Mouse (Mus musculus): Measurements from ENCODE around the gene Fam167b.

The Fam167b gene

GRCm38 (mm10) chr4:129610026-129610425 lies 31.7 kb upstream of the Fam167b start:
- in situ Hi-C loops (cut with MboI; ENCODE audit: low pct_unique_long_range_greater_than_20kb in 1 of 2, low sequenced_read_pairs in 2 of 2, unreplicated experiment in 1 of 2): no loop called here

- in situ Hi-C loops (cut with MboI; ENCODE audit: low pct_unique_long_range_greater_than_20kb in 1 of 2, low sequenced_read_pairs in 2 of 2, unreplicated experiment in 1 of 2): no loop called here
Observed at GRCm38 (mm10) chr4:129609139-129609631, 30.8 kb upstream of the Fam167b start.

DNA sequence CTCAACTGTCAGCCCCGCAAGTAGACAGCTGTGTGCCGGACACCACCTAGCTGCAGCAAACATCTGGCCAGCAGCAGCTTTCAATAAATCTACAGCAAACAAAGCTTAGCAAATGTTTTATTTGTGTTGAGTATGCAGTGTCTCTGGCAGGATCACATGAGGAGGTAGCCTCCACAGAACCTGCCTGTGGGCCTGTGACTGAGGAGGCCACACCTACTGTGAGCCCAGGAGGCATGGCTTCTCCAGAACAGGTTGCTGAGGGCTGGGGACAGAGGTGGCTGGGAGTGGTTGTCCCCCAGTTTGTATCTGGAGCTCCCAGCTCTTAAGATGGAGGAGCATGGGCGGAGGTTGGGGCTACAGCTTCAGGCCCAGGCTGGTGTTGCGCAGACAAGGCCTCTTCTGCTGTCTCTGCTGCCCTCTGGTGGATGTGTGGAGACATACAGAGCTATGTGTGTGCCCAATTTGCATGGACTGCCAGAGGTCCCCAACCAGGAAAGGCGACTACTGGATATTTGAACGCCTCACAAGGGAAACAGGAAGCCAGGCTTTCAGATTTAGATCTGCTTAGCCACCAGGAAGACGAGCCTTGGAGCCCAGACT lies 30.2 kb upstream of the Fam167b start:
- in situ Hi-C loops (cut with MboI; ENCODE audit: low pct_unique_long_range_greater_than_20kb in 1 of 2, low sequenced_read_pairs in 2 of 2, unreplicated experiment in 1 of 2): no loop called here

GRCm38 (mm10) chr4:129600233-129601158 lies 22.1 kb upstream of the Fam167b start, which contains the start of the genes Eif3i and Tmem234:
Gene Eif3i, minus strand, starts transcription at chr4:129600648.
Gene Tmem234, plus strand, starts transcription at chr4:129600668.
- in situ Hi-C loops (cut with MboI; ENCODE audit: low pct_unique_long_range_greater_than_20kb in 1 of 2, low sequenced_read_pairs in 2 of 2, unreplicated experiment in 1 of 2): no loop called here

- in situ Hi-C loops (cut with MboI; ENCODE audit: low pct_unique_long_range_greater_than_20kb in 1 of 2, low sequenced_read_pairs in 2 of 2, unreplicated experiment in 1 of 2): no loop called here
Observed at GRCm38 (mm10) chr4:129588865-129589264, 10.5 kb upstream of the Fam167b start.

DNA sequence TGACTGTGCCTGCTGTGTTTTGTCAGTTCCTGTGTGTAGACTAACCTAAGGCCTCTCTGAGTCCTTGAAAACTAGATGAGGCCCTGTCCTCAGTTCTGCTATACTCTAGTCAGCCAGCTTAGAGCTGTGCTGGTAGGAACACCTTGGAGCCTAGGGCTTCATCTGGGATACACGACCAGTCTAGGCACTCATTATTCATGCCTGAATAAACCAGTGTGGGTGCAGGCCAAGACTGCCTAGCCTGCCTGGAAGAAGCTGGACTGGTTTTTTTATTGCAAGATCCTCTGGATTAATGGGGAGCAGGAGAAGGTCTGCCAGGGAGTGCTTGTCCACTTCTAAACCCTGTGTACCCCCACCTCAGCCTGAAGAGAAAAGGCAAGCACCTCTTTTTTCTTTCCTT lies 8.6 kb upstream of the Fam167b start:
- in situ Hi-C loops (cut with MboI; ENCODE audit: low pct_unique_long_range_greater_than_20kb in 1 of 2, low sequenced_read_pairs in 2 of 2, unreplicated experiment in 1 of 2): no loop called here

- in situ Hi-C loops (cut with MboI; ENCODE audit: low pct_unique_long_range_greater_than_20kb in 1 of 2, low sequenced_read_pairs in 2 of 2, unreplicated experiment in 1 of 2): no loop called here
Observed at GRCm38 (mm10) chr4:129585773-129586172, 7.4 kb upstream of the Fam167b start.

DNA sequence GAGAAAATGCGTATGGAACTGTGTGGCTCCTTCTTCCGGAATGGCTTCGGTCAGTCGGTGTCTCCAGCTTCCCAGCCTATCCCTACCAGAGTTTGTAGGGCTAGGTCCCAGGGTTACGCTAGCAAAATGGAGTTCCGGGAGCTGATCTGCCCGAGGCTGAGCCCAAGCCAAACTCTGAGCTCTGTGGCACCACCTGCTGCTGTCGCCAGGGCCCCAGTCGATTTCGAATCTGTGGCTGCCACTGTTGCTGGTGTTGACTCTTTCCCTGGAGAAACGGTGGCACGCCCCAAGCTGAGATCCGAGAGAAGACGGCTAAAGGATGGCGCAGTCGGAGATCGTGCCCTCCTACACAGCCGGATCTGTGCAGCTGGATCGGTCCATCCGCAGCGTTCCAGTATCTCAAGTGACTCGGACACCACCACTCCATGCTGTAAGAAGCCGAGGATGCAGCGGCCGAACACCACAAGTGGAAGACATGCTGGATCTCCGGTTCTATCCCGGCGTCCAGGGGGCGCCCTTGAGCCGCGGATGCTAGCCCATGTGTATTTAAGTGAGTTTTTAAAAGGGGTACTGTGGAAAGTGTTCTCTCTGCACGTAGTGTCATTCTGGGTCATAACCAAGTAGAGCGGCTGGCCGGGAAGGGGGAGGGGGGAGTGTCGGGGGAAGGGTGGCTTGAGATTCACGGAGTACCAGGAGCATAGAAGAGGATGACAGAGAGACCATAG lies 6.7 kb upstream of the Fam167b start:
- in situ Hi-C loops (cut with MboI; ENCODE audit: low pct_unique_long_range_greater_than_20kb in 1 of 2, low sequenced_read_pairs in 2 of 2, unreplicated experiment in 1 of 2): no loop called here

GRCm38 (mm10) chr4:129584370-129584769 lies 6.0 kb upstream of the Fam167b start:
- in situ Hi-C loops (cut with MboI; ENCODE audit: low pct_unique_long_range_greater_than_20kb in 1 of 2, low sequenced_read_pairs in 2 of 2, unreplicated experiment in 1 of 2): no loop called here

- in situ Hi-C loops (cut with MboI; ENCODE audit: low pct_unique_long_range_greater_than_20kb in 1 of 2, low sequenced_read_pairs in 2 of 2, unreplicated experiment in 1 of 2): no loop called here
Observed at GRCm38 (mm10) chr4:129582251-129582650, 3.9 kb upstream of the Fam167b start.

GRCm38 (mm10) chr4:129580347-129580746 lies 2.0 kb upstream of the Fam167b start:
- in situ Hi-C loops (cut with MboI; ENCODE audit: low pct_unique_long_range_greater_than_20kb in 1 of 2, low sequenced_read_pairs in 2 of 2, unreplicated experiment in 1 of 2): no loop called here

DNA sequence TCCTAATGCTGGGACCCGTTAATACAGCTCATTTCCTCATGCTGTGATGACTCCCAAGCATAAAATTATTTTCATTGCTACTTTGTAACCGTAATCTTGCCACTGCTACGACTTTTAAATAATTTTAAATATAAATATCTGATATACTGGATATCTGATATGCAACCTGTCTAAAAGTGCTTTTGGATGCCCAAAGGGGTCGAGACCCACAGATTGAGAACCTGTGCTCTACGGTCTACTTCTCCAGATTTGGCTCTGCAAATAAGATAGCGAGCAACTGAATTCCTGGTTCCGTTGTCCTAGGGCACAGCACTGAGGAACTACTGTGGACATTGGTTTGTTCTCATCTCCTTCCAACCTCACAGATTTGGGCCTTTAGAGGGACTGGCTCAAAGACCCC lies 661 bp downstream of the Fam167b start:
- in situ Hi-C loops (cut with MboI; ENCODE audit: low pct_unique_long_range_greater_than_20kb in 1 of 2, low sequenced_read_pairs in 2 of 2, unreplicated experiment in 1 of 2): no loop called here

- in situ Hi-C loops (cut with MboI; ENCODE audit: low pct_unique_long_range_greater_than_20kb in 1 of 2, low sequenced_read_pairs in 2 of 2, unreplicated experiment in 1 of 2): no loop called here
Observed at GRCm38 (mm10) chr4:129576863-129577491, 1.4 kb downstream of the Fam167b start.

GRCm38 (mm10) chr4:129575171-129575844 lies 3.0 kb downstream of the Fam167b start:
- in situ Hi-C loops (cut with MboI; ENCODE audit: low pct_unique_long_range_greater_than_20kb in 1 of 2, low sequenced_read_pairs in 2 of 2, unreplicated experiment in 1 of 2): no loop called here

DNA sequence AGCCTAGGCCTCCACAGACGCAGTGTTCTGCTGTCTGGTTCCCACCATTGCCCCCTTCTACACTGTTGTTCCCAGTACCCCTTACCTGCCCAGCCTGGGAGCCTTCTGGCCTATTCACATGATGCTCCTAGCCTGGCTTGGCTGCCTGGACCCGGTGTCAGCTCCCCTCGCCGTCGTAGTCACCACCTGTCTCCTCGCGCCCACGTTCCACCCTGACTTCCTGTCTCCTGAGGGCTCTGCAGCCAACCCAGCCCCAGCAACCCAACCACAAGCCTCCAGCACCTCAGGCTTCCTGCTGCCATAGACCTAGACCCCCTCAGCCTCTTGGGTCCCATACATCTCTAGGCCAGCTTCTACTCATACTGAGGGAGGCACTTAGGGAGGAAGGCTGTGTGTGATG lies 4.9 kb downstream of the Fam167b start, which contains the start of gene Lck:
TSS of gene Lck (minus strand) at position 212 of the 400 bp plus-strand sequence.
- in situ Hi-C loops (cut with MboI; ENCODE audit: low pct_unique_long_range_greater_than_20kb in 1 of 2, low sequenced_read_pairs in 2 of 2, unreplicated experiment in 1 of 2): no loop called here

DNA sequence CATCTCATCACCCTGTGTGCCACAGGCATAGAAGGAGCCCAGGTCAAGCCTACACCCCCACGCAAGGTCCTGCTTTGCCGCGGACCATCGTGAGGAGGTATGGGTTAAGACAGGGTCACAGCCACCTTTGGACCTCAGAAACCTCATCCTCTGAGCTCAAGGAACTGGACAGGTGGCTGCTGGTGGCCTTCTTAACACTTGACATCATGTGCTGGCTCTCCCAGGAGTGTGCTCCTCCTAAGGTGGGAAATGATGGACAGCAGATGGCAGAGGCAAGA lies 5.3 kb downstream of the Fam167b start:
- in situ Hi-C loops (cut with MboI; ENCODE audit: low pct_unique_long_range_greater_than_20kb in 1 of 2, low sequenced_read_pairs in 2 of 2, unreplicated experiment in 1 of 2): no loop called here

- in situ Hi-C loops (cut with MboI; ENCODE audit: low pct_unique_long_range_greater_than_20kb in 1 of 2, low sequenced_read_pairs in 2 of 2, unreplicated experiment in 1 of 2): no loop called here
Observed at GRCm38 (mm10) chr4:129572236-129573092, 5.9 kb downstream of the Fam167b start.
